Mouse (Mus musculus): ENCODE results near the gene Ptprf. TPM values are rescaled to one million over a fixed set of nuclear protein-coding genes. Genes with fewer than 3 reads are reported as not detected.

Gene Ptprf
- total and polyA plus RNA-seq, 2 experiments from 2014 or later: 44.4 to 196 TPM

GRCm38 (mm10) chr4:118295651-118296561 is 4.7 kb upstream of the Ptprf start:
- no peak overlapping the region for H3K4me3 ChIP-seq (ENCODE audit: low read length)
- H3K9me3 ChIP-seq (ENCODE audit: low read length): no peaks in the 10 kb centered on the region
- ATAC-seq: no peak
- H3K36me3 ChIP-seq (ENCODE audit: insufficient read depth, low read length): no peaks in the 10 kb centered on the region
- H3K9ac ChIP-seq (replicated peaks; ENCODE audit: low read length): no peak overlapping the region
- H3K27ac ChIP-seq: no peak overlapping the region
- no peak overlapping the region for H3K4me2 ChIP-seq (ENCODE audit: low read depth, low read length)
- WGBS: 55% methylated on average over 17 of the region's 17 CpGs
- TF ChIP-seq CTCF (IDR thresholded peaks at IDR 0.05; ENCODE audit: low read depth): no peak
- H3K27me3 ChIP-seq (ENCODE audit: insufficient read depth, low read length): no peaks in the 10 kb centered on the region
- no peaks in the 10 kb centered on the region; the same call in 1 of the 2 replicates for H3K4me1 ChIP-seq (ENCODE audit: insufficient read depth, low read length)
- DNase-seq (ENCODE audit: low spot score): no peak

DNA sequence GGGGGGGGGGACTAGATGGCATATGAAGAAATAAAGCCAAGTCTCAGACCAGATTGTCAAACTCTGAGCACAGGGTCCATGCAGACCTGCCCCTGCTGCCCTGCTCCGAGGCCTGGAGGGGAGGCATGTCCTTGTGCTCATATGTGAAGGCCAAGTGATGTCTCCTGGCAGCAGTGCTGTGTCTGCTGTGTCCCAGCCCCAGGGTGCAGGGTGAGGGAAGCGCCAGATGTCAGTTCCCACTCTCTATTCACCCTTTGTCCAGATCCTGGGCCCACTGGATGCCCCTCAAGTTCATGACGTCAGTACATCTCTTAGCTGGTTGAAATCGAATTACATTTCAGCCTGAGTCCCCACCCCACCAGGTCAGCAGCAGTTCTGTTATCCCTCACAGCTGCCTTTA is 3.6 kb upstream of the Ptprf start:
- Histone ChIP-seq H3K36me3 (ENCODE audit: insufficient read depth, low read length) (no peaks in the 10 kb centered on the region), H3K27me3 (ENCODE audit: insufficient read depth, low read length) (no peaks in the 10 kb centered on the region), H3K4me3 (ENCODE audit: low read length) (no peak overlapping the region), H3K9me3 (ENCODE audit: low read length) (no peaks in the 10 kb centered on the region), H3K27ac (no peak overlapping the region), H3K4me1 (ENCODE audit: insufficient read depth, low read length) (peaks cover under 1% of the 10 kb centered on the region), H3K4me2 (ENCODE audit: low read depth, low read length) (no peak overlapping the region), H3K9ac (replicated peaks; ENCODE audit: low read length) (no peak overlapping the region)
- 39% methylated on average over 4 of the region's 4 CpGs for WGBS
- no peak for TF ChIP-seq CTCF (IDR thresholded peaks at IDR 0.05; ENCODE audit: low read depth)
- no peak for ATAC-seq
- no peak for DNase-seq (ENCODE audit: low spot score)

- Histone ChIP-seq H3K27ac (no peak overlapping the region), H3K4me1 (ENCODE audit: insufficient read depth, low read length) (peaks cover 13% of the 10 kb centered on the region), H3K4me2 (ENCODE audit: low read depth, low read length) (no peak overlapping the region), H3K27me3 (ENCODE audit: insufficient read depth, low read length) (no peaks in the 10 kb centered on the region), H3K4me3 (ENCODE audit: low read length) (no peak overlapping the region), H3K36me3 (ENCODE audit: insufficient read depth, low read length) (no peaks in the 10 kb centered on the region), H3K9ac (replicated peaks; ENCODE audit: low read length) (no peak overlapping the region), H3K9me3 (ENCODE audit: low read length) (no peaks in the 10 kb centered on the region)
- no peak for ATAC-seq
- WGBS: 10% methylated on average over 11 of the region's 11 CpGs
- DNase-seq (ENCODE audit: low spot score): peak; percentile 94
- peak; percentile 98 for TF ChIP-seq CTCF (IDR thresholded peaks at IDR 0.05; ENCODE audit: low read depth)
Measured at GRCm38 (mm10) chr4:118292741-118293306, 1.6 kb upstream of the Ptprf start.

GRCm38 (mm10) chr4:118290416-118291030 is 682 bp downstream of the Ptprf start:
- Histone ChIP-seq H3K4me2 (ENCODE audit: low read depth, low read length) (peak overlapping the region; percentile 87), H3K36me3 (ENCODE audit: insufficient read depth, low read length) (no peaks in the 10 kb centered on the region), H3K9ac (replicated peaks; ENCODE audit: low read length) (peak overlapping the region; percentile 88), H3K4me3 (ENCODE audit: low read length) (peak overlapping the region; percentile 79), H3K27me3 (ENCODE audit: insufficient read depth, low read length) (no peaks in the 10 kb centered on the region), H3K27ac (peak overlapping the region; percentile 85), H3K9me3 (ENCODE audit: low read length) (no peaks in the 10 kb centered on the region), H3K4me1 (ENCODE audit: insufficient read depth, low read length) (peaks cover 13% of the 10 kb centered on the region)
- WGBS: under 1% methylated on average over 59 of the region's 84 CpGs
- ATAC-seq (peak; percentile 30; the same call in 1 of the 2 replicates), DNase-seq (ENCODE audit: low spot score) (peak; percentile 63)
- no peak for TF ChIP-seq CTCF (IDR thresholded peaks at IDR 0.05; ENCODE audit: low read depth)

GRCm38 (mm10) chr4:118289960-118290415 is 1.2 kb downstream of the Ptprf start:
- Histone ChIP-seq H3K9me3 (ENCODE audit: low read length) (no peaks in the 10 kb centered on the region), H3K27me3 (ENCODE audit: insufficient read depth, low read length) (no peaks in the 10 kb centered on the region), H3K4me3 (ENCODE audit: low read length) (peak overlapping the region; percentile 79), H3K4me2 (ENCODE audit: low read depth, low read length) (peak overlapping the region; percentile 87), H3K4me1 (ENCODE audit: insufficient read depth, low read length) (peaks cover 13% of the 10 kb centered on the region), H3K27ac (peak overlapping the region; percentile 85), H3K36me3 (ENCODE audit: insufficient read depth, low read length) (no peaks in the 10 kb centered on the region), H3K9ac (replicated peaks; ENCODE audit: low read length) (peak overlapping the region; percentile 88)
- ATAC-seq (0 out of 2 replicates have a peak, but pooled peaks have one; percentile 11), DNase-seq (ENCODE audit: low spot score) (peak; percentile 16)
- no peak for TF ChIP-seq CTCF (IDR thresholded peaks at IDR 0.05; ENCODE audit: low read depth)
- WGBS: under 1% methylated on average over 12 of the region's 12 CpGs

DNA sequence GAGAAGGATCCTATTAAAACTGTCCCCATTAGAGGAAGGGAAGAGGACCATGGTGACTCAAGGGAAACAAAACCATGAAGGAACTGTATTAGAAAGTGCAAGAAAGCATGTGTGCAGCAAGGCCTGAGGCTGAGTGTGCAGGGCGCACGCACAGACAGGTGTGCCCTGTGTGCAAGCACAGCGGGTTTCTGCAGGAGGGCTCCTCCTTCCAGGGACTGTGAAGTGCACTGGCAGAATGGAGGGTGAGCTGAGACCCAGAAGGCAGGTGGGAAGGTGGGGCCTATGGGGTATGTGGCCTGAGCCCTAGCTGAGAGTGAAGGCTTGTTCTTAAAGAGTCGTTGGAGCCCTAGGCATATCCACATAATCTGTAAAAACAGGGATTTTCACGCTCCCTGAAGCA is 1.9 kb downstream of the Ptprf start:
- no peak for ATAC-seq
- WGBS: 34% methylated on average over 5 of the region's 5 CpGs

More for the DNA sequence above, 1.9 kb downstream of the Ptprf start:
- TF ChIP-seq CTCF (IDR thresholded peaks at IDR 0.05; ENCODE audit: low read depth): no peak
- no peaks in the 10 kb centered on the region for H3K36me3 ChIP-seq (ENCODE audit: insufficient read depth, low read length)
- no peaks in the 10 kb centered on the region for H3K27me3 ChIP-seq (ENCODE audit: insufficient read depth, low read length)
- peak overlapping the region; percentile 88; the same call in 1 of the 2 replicates for H3K9ac ChIP-seq (replicated peaks; ENCODE audit: low read length)
- H3K9me3 ChIP-seq (ENCODE audit: low read length): no peaks in the 10 kb centered on the region
- peak overlapping the region; percentile 87 for H3K4me2 ChIP-seq (ENCODE audit: low read depth, low read length)
- H3K4me3 ChIP-seq (ENCODE audit: low read length): peak overlapping the region; percentile 79
- peaks cover 13% of the 10 kb centered on the region for H3K4me1 ChIP-seq (ENCODE audit: insufficient read depth, low read length)
- peak overlapping the region; percentile 85; the same call in 1 of the 2 replicates for H3K27ac ChIP-seq
- no peak for DNase-seq (ENCODE audit: low spot score)
